Mouse (Mus musculus) heart, adult 2 months (tissue): ENCODE data around the gene Tbc1d10c. TPM values are rescaled to one million over a fixed set of nuclear protein-coding genes. Genes with fewer than 3 reads are reported as not detected.

Source experiments
- DNase-seq, 2 experiments: peaks; one replicate each; pipeline ENCODE4 v3.0.0; 2021
- H3K27ac ChIP-seq: fragments of 200-600 bp; 2 replicates; pipeline ENCODE4 v1.8.1; 2022
- H3K27me3 ChIP-seq: fragments of 200-500 bp; 2 replicates; pipeline ENCODE4 v1.6.1; 2012; ENCODE audit warnings: mild to moderate bottlenecking, low read length, inconsistent platforms, mixed read lengths; ENCODE audit not compliant: control insufficient read depth, insufficient read depth
- H3K36me3 ChIP-seq: fragments of 200-500 bp; 2 replicates; pipeline ENCODE4 v1.6.1; 2012; ENCODE audit warnings: low read length, inconsistent platforms; ENCODE audit not compliant: control insufficient read depth, insufficient read depth
- H3K4me1 ChIP-seq: fragments of 200-500 bp; 2 replicates; pipeline ENCODE4 v1.6.1; 2011; ENCODE audit warnings: low read length; ENCODE audit not compliant: control insufficient read depth, insufficient read depth
- H3K4me3 ChIP-seq: fragments of 200-600 bp; 2 replicates; pipeline ENCODE4 v1.8.1; 2022
- H3K79me2 ChIP-seq: fragments of 200-500 bp; replicated peaks from 2 replicates; pipeline ENCODE4 v1.6.1; 2012; ENCODE audit warnings: mild to moderate bottlenecking, inconsistent platforms, low read length, moderate library complexity, mixed read lengths; ENCODE audit not compliant: control insufficient read depth, insufficient read depth
- H3K9ac ChIP-seq: fragments of 200-500 bp; 2 replicates; pipeline ENCODE4 v1.6.1; 2012; ENCODE audit warnings: low read depth, mild to moderate bottlenecking, control low read depth, inconsistent platforms, low read length, mixed read lengths
- CTCF ChIP-seq: fragments of 200-600 bp; IDR thresholded peaks from 2 replicates; pipeline ENCODE4 v1.8.1; 2022; ENCODE audit warnings: antibody characterized with exemption, mild to moderate bottlenecking, moderate library complexity
- EP300 ChIP-seq: fragments of 200-500 bp; IDR thresholded peaks from 2 replicates; pipeline ENCODE4 v1.6.1; 2011; ENCODE audit warnings: low read depth, low read length, control low read depth; ENCODE audit not compliant: insufficient read depth
- POLR2A ChIP-seq: fragments of 200-500 bp; IDR thresholded peaks from 2 replicates; pipeline ENCODE4 v1.6.1; 2011; ENCODE audit warnings: mild to moderate bottlenecking, low read depth, low read length, control low read depth; ENCODE audit not compliant: insufficient read depth
- WGBS: fragments of 180-500 bp; shearing (Covaris S2); methylation state at CpG from one replicate; pipeline ENCODE4 v1.1.7; 2018; 5-methylcytosine and 5-hydroxymethylcytosine counted together
- intact Hi-C: fragments of 180-260 bp; cut with DNase I; formaldehyde crosslinking; loops from one replicate; pipeline ENCODE4 v1.15.1; 2025
- polyA plus RNA-seq: library from polyadenylated mRNA; depleted of rRNA; stranded (reverse); fragments of >200 nt; gene quantifications from 2 replicates; pipeline ENCODE4 v1.2.3, GENCODE M21; 2012
- total RNA-seq, 2 experiments: library from RNA; stranded (reverse); gene quantifications; 2 replicates each; pipeline ENCODE4 v1.2.3; 2021

Tbc1d10c gene
- total and polyA plus RNA-seq, 3 experiments, result 12.4 to 14.4 (median 13.7) TPM

DNA sequence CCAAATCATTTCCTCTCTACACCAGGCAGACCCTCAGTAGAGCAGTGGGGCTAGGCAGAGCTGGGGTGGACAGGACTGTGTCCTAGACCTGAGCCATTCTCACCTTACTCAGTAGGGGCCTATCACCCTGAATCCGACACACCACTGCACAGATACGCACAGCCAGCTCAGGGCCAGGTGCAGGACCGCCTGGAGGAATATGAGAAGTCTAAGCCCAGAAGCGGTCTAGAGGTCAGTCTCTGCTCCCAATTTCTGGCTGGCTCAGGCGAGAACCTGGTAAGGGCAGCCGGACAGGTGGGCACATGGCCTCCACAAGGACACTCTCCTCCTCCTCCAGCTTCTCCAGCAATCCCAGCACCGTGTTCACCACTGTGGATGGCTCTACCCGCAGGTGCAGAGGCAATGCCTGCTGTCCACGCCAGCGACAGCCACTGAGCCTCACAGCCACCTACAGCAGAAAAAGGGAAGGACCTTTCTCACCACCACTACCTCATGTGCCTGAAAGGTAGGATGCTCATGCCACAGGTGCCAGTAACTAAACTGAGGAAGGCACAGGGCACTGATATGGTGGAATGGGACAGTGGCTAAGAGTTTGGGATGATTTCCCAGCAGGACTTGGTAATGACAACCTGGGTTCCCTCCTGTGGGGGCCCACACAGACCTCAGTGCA lies 20.2 kb downstream of the Tbc1d10c start:
- 81% methylated on average over 10 of the region's 10 CpGs for WGBS
- no peak for TF ChIP-seq POLR2A
- no peak for TF ChIP-seq CTCF
- TF ChIP-seq EP300, result no peak
- Histone ChIP-seq H3K27me3 (no peaks in the 10 kb centered on the region), H3K27ac (peak overlapping the region; percentile 92), H3K36me3 (no peaks in the 10 kb centered on the region), H3K9ac (peak overlapping the region; percentile 52; the same call in 1 of the 2 replicates), H3K4me1 (peaks cover 8% of the 10 kb centered on the region), H3K4me3 (no peak overlapping the region), H3K79me2 (no peaks in the 10 kb centered on the region)
- peak in 1 of 2 experiments; percentile 30 for DNase-seq
- intact Hi-C loops, result loop anchor here (1.0 to 2.0 kb wide), 2 partner anchors 21 to 58 kb away; partner anchors contain the start of gene Ppp1ca

DNA sequence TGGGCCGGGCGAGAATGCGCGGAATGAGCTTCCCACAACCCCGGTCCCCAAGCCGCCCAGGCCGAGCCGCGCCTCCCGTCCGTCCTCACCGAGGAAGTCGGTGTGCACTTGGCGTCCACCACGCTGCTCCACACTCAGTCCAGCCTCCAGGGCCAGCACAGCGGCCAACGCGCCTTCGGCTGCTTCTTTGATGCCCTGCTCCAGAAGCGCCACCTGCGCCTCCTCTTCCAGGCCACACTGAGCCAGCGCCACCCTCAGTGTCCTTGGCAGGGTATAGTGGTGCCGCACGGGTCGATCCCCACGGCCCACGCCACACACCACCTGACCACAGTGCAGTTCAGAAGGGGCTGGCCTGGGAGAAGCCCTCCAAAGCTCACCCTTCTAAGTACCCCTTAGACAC lies 21.3 kb downstream of the Tbc1d10c start:
- no peaks in the 10 kb centered on the region for H3K27me3 ChIP-seq
- peak overlapping the region; percentile 86 for H3K9ac ChIP-seq
- peaks cover 6% of the 10 kb centered on the region for H3K4me1 ChIP-seq
- H3K79me2 ChIP-seq, result no peaks in the 10 kb centered on the region
- DNase-seq, result no peak
- H3K36me3 ChIP-seq, result no peaks in the 10 kb centered on the region
- 5% methylated on average over 27 of the region's 27 CpGs for WGBS
- TF ChIP-seq EP300 (no peak), POLR2A (no peak), CTCF (no peak)
- intact Hi-C loops, result loop anchor here (1.0 to 2.0 kb wide), 2 partner anchors 22 to 59 kb away; partner anchors contain the start of gene Ppp1ca
- peak overlapping the region; percentile 92 for H3K27ac ChIP-seq
- peak overlapping the region; percentile 60 for H3K4me3 ChIP-seq

DNA sequence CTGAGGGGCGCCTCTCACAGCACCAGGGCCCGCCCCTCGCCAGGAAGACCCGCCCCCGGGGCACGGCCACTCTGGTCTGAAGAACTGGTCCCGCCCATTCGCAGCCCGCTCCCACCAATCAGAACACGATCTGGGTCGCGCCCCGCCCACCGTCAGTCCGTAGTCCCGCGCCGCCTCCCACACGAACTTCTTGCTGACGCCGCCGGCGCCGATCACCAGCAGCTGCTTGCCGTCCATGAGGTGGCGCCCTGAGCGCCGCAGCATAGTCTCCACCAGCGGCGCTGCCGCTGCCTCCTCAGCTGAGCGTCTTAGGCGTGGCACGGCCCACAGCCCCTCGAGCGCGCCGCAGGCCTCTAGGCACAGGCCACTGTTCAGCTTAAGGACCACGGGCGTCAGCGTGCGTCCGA lies 21.7 kb downstream of the Tbc1d10c start:
- no peak; the same call in none of the 2 replicates for TF ChIP-seq CTCF
- TF ChIP-seq POLR2A, result peak; percentile 97
- peak; percentile 81; the same call in 1 of the 2 replicates for TF ChIP-seq EP300
- peak overlapping the region; percentile 86 for H3K9ac ChIP-seq
- no peaks in the 10 kb centered on the region for H3K27me3 ChIP-seq
- peak; percentile 99 to 100 for DNase-seq
- no peaks in the 10 kb centered on the region for H3K36me3 ChIP-seq
- intact Hi-C loops, result no loop called here
- H3K4me1 ChIP-seq, result peaks cover 6% of the 10 kb centered on the region
- H3K79me2 ChIP-seq, result no peaks in the 10 kb centered on the region
- peak overlapping the region; percentile 92 for H3K27ac ChIP-seq
- under 1% methylated on average over 35 of the region's 43 CpGs for WGBS
- peak overlapping the region; percentile 60 for H3K4me3 ChIP-seq

DNA sequence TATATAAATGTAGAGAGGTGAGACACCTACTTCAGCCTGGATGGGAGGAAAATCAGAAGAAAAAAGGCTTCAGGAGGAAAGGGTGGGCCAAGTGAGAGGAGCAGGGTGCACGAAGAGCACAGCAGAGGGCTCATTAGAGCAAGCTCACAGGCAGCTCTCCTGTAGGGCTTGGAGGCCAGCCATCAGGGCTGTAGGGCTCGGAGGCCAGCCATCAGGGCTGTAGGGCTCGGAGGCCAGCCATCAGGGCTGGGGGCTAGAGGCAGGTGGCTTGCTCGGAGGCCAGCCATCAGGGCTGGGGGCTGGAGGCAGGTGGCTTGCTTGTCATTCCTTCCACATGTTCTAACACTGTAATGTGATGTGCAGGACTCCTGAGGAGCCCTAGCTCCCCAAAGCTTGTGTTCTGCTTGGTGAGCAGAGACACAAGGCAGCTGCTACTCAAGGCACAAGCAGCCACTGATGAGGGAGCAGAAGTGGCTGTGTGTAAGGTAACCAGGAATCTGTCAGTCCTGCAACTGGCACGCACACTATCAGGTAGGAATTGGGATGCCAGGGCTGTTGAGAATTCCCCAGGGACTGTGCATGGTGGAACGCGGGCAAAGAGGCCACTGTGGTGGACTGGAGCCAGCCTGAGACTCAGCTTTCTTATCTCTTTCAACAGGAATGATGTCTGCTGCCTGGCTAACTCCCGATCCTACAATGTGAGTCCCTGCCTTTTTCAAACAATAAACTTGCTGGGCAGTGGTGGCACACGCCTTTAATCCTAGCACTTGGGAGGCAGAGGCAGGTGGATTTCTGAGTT lies 24.2 kb downstream of the Tbc1d10c start:
- no peaks in the 10 kb centered on the region for H3K79me2 ChIP-seq
- no peak overlapping the region for H3K4me3 ChIP-seq
- no peak for DNase-seq
- TF ChIP-seq CTCF (no peak), EP300 (no peak), POLR2A (no peak)
- H3K4me1 ChIP-seq, result peaks cover 7% of the 10 kb centered on the region
- WGBS, result 42% methylated on average over 9 of the region's 9 CpGs
- H3K36me3 ChIP-seq, result no peaks in the 10 kb centered on the region
- H3K27me3 ChIP-seq, result no peaks in the 10 kb centered on the region
- intact Hi-C loops, result no loop called here
- no peak overlapping the region; the same call in 1 of the 2 replicates for H3K27ac ChIP-seq
- H3K9ac ChIP-seq, result no peak overlapping the region

DNA sequence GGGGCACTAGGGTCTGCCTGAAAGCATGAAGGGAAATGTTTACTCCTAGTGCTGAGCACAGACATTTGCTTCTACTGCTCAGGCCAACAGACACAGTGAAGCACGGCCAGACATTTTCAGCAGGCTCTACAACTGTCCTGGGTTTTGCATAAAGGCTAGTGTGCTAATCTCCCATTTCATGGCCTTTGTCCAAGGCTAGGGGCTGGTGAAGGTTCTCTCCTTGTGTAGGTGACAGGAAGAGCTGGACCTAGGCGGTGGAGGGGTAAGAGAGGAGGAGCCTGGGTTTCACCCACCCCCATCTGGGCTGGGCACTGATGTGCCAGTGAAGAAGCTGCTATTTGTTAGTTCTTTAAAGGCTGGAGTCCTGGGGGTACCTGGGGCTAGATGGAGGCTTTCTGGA lies 26.4 kb downstream of the Tbc1d10c start:
- H3K27ac ChIP-seq, result no peak overlapping the region
- H3K27me3 ChIP-seq, result no peaks in the 10 kb centered on the region
- H3K4me3 ChIP-seq, result no peak overlapping the region
- WGBS, result 54% methylated on average over 2 of the region's 2 CpGs
- peaks cover 3% of the 10 kb centered on the region for H3K4me1 ChIP-seq
- H3K9ac ChIP-seq, result no peak overlapping the region
- intact Hi-C loops, result no loop called here
- no peaks in the 10 kb centered on the region for H3K36me3 ChIP-seq
- no peak for DNase-seq
- TF ChIP-seq CTCF (no peak), EP300 (no peak), POLR2A (no peak)
- no peaks in the 10 kb centered on the region for H3K79me2 ChIP-seq

DNA sequence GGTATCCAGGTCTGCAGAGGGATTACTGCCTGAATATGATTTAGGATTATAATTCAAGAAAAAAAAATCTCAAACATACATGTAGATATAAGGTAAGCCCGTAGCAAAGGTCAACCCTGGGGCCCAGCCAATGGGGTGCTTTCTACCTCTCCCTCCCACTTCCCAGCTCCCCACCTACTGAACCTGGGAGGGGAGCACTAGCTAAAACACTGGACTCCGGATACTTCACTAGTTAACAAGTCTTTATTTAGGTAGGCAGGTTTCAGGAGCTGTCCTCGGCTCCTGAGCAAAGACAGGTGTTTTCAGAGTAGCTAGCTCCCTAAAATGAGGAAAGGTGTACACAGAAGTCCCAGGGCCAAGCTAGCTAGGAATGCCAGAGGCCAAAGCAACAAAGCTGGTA lies 27.0 kb downstream of the Tbc1d10c start:
- H3K4me1 ChIP-seq, result peaks cover 3% of the 10 kb centered on the region

More for the DNA sequence above, 27.0 kb downstream of the Tbc1d10c start:
- TF ChIP-seq CTCF (no peak), EP300 (no peak), POLR2A (no peak)
- no peak for DNase-seq
- Histone ChIP-seq H3K79me2 (no peaks in the 10 kb centered on the region), H3K27ac (no peak overlapping the region), H3K4me3 (no peak overlapping the region), H3K9ac (no peak overlapping the region), H3K27me3 (no peaks in the 10 kb centered on the region), H3K36me3 (no peaks in the 10 kb centered on the region)
- 81% methylated on average over 3 of the region's 3 CpGs for WGBS
- intact Hi-C loops, result no loop called here
